Mouse (Mus musculus): ENCODE data around the gene Gipc3.

The Gipc3 gene

DNA sequence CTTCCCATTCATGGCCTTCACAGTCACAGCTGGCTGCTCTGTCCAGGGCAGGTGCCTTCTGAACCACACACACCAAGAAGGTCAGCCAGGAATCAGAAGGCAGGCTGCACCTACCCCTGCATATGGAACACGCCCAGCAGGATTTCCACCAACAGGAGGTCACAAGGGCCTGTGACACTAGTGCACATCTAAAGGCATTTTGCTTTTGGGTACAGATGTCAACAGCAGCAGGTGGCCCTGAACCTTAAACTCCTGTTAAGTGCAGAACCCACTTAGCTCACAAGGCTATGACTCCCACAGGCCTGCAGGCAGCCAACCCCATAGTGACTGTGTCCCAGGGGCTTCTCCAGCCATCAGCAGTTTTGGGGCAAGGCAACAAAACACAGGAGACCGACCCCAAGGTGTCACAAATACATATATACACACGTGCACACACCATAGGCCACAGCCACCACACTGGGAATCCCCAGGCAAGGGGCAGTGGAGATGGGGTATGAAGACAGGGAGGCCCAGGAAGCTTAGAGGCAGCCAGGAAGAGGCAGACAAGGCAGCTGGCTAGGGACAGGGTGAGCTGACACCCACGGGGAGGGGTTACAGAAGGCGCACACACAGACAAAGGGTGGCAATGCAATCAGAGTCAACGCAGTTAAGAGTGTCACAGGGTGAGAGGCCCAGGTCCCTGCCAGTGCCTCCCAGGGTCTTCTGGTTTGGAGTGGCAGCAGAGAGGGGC lies 23.6 kb upstream of the Gipc3 start:
- DNase-seq: no peak

GRCm38 (mm10) chr10:81365672-81366476 lies 22.8 kb upstream of the Gipc3 start, which contains the start of gene 4930404N11Rik:
Gene 4930404N11Rik, minus strand, starts transcription at chr10:81365816.
- DNase-seq: no peak

DNA sequence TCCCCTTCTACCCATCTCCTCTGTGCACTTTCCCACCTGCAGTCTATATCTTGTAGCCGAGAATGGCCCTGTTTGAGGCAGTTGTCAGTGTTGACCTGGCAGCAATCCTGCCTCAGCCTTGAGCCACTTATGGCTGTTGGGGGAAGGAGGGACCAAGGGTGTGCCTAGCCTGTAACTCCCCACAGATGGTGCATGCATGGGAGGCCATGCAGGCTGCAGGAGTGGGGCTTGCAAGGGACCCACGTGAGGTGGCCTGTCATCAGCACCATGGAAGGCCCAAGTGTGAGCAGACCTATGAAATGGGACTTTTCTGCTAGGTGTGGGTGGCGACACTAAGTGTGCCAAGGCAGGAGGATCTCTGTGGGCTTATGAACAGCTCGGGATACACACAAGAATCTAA lies 22.0 kb upstream of the Gipc3 start:
- no peak for DNase-seq

DNA sequence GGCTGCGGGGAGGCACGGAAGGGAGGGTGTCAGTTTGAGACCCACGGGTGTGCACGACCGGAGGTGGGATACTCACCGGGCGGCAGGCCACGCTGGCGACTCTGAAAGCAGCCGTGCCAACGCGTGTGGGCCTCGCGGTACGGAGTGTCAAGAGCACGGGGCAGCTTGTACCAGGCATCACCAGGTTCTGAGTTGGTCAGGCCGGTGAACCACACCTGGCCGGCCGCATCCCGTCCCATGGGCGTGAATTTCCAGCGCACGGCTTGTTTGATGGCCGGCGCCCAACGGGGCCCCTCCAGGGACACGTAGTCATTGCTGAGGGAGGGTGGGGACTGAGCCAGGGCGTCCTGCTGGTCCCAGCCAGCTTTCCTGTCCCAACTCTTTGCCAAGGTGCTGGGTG lies 21.6 kb upstream of the Gipc3 start:
- DNase-seq: no peak

DNA sequence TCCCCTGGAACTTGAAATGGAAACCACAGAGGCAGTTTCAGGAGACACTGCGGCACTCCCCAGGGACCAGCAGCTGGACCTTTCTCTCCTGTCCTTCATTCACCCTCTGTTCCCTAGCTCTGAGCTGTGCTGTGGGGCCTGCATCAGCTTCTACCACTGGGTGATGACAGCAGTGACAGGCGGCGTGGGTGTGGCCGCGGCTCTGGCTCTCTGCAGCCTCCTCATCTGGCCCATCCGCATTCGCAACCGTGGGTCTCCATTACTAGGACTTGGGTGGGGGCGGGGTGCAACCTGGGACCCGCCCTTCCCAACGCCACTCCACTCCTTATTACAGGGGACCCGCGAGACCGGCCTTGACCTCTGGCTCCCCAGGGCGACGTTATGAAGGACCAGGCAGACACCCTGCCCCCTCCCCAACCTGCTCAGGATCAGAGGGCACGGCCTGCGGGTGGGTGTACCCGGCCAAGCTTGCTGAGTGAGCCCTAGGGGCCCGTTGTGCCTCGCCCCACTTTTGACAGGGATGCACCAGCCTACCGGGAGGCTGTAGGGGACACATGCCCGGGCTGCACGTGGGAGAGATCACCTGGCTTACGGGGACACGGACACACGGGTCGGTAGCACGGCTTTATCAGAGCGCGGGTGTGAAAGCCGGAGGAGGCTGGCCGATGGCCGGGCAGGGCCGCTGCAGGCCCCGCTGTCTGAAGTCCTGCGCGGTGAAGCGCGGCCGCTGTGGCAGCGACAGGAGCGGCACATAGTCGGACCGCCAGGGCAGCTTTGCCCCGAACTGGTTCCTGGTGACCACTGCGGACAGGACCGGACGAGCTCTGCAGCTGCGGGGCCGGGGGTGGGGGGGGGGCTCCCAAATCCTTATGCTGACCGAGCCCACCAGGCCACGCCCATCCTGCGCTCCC lies 20.6 kb upstream of the Gipc3 start:
- no peak for DNase-seq

GRCm38 (mm10) chr10:81362336-81362949 lies 19.4 kb upstream of the Gipc3 start:
- DNase-seq: no peak

DNA sequence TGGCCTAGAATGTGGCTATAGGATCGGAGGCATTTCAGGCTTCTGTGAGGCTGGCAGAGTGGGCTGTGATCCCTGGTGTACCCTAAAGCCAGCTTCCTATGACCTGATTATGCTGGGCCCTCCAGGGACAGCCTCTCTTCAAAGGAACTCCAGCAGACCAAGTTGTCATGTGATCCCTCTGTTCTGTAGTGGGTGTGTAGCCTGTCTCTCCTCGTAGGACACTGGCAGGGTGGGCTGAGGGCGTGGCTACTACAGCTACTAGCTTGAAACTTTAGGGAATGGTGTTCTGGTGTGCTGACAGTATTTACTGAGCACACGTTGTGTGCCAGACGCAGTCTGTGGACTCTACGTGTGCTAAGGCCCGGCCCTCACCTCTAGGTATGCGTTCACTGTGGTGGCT lies 17.7 kb upstream of the Gipc3 start:
- no peak for DNase-seq

DNA sequence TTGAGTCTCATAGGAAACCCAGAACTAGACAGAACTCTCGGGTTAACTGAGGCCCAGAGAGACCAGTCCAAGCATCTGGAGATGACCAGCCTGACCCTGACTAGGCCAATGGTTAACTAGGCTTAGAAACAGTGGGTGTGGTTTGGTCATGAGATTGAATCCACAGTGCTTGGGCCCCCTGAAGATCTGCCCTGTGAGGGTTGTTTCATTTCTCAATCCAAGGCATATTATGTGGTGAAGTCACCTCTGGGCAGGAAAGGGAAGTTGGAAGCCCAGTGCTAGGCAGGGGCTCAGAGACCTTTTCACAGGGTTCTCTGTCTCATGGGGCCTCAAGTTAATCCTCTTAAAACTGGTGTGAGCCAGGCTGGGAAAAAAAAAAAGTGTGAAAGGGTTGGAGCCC lies 15.8 kb upstream of the Gipc3 start:
- no peak for DNase-seq

DNA sequence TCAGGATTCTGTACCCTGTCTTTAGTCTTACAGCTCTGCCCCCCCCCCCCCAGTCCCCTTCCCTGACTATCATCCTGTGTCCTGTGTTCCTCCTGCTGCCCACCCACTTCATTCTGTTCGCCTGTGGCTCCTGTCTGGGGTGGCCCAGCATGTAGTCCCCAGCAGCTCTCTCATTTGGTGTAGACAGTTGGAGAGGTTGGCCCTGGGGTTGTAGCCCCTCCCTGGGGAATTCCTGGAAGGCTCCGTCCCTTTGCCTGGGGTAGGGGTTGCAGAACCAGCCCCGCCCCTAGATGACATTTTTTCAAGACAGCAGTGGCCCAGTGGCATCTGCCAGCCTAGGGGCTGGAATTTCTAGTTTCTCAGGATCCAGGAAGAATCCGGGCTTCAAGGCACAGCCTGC lies 15.1 kb upstream of the Gipc3 start:
- DNase-seq: no peak

GRCm38 (mm10) chr10:81356991-81357844 lies 14.2 kb upstream of the Gipc3 start, which contains the start of gene Mfsd12:
Gene Mfsd12, plus strand, starts transcription at chr10:81357491.
- DNase-seq: peak; percentile 85 to 87

DNA sequence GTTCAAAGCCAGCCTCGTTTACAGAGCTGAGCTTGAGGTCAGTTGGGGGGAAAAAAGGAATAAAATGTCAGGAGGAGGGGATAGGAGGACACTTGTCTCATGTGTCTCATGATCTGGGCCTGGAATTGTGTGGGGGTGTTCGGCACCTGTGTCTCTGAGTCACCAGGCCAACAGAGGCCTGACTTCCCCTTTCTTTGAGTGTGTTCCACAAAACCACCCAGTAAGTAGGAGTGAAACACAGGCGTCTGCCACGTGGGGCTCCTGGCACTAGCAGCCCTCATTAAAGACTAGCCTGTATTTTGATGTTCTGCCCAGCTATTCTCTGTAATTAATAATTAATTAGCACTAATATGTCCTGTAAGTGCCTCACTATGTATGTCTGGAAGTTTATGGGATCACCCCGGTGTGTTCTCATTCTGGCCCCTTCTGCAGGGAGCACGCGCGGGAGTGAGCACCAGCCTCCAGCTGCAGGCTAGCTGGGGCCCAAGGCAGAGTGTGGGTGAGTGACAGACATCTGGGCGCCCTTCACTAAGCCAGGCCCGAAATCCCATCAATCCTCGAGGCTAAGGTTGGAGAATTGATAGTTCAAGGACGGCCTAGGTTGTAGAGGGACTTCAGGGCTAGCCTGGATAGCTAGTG lies 13.4 kb upstream of the Gipc3 start:
- peak; percentile 73 to 79 for DNase-seq

GRCm38 (mm10) chr10:81355533-81355932 lies 12.5 kb upstream of the Gipc3 start:
- no peak for DNase-seq

DNA sequence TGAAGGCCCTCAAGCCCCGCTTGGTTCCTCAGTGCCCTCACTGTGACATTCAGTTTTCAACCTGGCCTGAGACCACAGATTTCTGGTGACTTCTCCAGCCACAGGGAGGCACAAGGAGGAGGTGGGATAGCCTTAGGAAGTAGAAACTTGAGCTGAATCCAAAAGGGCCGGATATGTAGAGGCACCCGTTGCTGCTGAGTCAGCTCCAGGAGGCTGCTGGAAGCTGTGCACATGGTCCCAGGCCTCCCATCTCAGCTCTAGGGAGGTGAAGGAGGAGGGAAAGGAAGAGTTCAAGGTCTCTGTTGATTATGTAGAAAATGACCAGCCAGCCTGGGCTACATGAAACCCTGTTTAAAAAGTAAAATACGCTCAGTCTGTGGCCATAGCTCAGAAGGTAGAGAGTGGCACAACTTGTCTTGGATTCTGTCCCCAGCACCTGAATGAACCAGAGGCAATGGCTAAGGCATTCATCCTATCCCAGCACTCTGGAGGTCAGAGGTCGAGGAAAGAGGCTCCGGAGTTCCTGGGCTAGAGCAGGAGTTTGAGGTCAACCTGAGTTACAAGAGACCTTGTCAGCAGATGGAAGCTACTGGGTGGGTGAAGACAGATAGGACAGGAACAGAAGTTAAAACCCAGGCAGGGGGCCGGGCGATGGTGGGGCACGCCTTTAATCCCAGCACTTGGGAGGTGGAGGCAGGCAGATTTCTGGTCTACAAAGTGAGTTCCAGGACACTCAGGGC lies 11.8 kb upstream of the Gipc3 start:
- no peak for DNase-seq

DNA sequence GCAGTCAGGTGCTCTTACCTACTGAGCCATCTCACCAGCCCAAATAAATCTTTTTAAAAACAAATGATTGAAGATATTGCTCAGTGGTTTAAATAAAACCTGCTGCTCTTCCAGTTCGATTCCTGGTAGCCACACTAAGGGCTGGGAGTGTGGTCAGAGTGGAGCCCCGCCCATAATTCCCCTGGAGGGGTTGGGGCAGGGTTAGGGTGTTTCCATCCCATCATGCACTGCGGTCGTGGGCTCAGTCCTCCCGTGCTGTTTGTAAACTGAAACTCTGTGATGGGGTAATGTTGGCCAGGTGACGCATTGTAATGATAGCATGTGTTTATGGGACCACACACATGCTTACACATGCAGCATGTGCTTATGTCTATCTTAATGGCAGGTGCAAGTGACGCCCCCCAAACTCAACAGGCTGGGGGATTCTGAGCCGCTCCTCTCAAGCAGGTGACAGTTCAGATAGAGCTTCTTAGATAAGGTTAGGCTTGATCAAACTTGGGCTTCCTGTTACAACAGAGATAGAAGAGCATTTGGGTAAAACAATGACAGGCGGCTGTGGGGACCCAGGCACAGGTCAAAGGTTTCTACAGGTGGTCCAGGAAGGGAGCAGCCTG lies 8.7 kb upstream of the Gipc3 start:
- peak; percentile 36 to 47 for DNase-seq

DNA sequence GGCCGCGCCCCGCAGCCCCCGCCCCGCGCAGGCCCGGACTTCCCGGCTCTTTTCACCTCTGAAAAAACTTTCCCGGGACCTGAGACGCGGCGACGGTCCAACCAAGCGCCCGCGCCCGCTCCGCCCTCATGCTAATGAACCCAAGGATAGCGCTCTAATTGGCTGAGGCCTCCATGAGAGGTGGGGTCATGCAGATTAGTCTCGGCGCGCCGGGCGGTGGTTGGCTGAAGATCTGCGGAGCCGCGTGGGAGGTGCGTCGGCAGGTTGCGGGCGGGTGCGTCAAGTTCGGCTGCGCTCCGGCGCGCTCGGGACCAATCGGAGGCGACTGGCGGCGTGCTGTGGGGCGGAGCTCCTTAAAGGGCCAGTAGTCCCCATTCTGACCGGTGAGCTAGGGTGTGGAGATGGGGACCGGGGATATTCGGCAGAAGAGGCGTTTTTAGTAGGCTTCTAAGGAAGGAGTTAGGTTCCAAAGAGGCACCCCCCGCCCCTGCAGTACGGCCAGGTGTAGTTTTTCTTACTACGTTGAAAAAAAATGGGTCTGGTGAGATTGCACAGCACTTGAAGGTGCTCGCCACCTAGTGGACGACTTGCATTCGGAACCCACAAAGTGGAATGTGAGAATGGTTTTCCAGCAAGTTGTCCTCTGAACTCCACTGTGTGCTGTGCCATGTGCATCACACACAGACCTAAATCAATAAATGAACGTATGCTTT lies 7.4 kb upstream of the Gipc3 start, which contains the start of gene Hmg20b:
Gene Hmg20b (minus strand): TSS at position 130 of the 713 bp plus-strand sequence.
- peak; percentile 97 to 98 for DNase-seq

- peak in 1 of 2 experiments; percentile 26 for DNase-seq
Measured at GRCm38 (mm10) chr10:81349961-81350350, 6.9 kb upstream of the Gipc3 start.

DNA sequence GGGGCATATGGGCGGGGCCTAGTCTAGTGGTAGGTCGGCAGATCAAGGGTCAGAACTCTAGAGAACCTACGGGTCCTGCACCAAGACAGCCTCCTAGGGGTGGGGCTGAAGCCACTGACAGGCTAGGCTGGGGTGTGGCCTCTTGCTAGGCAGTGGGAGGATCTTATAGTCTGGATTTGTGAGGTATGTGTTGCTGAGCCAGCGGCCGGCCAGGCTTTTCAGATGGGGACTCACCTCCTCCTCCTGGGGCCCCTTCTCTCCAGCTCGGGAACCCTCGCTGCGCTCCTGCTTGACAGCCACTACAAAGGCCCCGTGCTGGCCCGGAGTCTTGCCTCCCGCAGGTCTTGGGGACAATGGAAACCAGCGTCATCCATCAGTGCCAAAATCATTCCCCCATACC lies 6.1 kb upstream of the Gipc3 start:
- DNase-seq: peak; percentile 30 to 35

DNA sequence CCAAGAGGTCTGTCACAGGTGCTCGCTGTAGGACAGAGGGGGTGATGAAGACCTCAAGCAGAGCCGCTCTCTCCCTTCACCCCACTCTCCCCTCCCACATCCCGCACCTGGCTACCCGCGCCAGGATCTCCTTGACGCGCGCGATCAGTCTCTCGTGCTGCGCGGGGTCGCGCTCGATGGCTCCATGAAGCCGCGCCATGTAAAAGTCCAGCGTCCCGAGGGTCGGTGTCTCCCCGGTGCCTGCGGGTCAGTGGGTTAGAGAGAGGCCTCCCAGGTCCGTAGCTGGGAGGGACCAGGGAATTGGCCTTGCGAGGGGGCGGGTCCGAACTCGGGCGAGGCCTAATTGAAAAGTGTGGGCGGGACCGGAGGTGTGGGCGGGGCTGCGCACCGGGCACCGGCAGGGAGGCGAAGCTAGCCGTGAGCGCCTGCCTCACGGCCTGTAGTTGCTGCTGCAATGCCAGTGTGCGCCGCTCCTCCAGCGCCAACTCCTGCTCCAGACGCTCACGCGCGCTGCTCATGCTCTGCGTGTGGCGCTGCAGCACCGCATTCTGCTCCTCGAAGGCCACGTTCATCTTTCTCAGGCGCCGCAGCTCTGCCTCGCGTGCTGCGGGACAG lies 3.5 kb upstream of the Gipc3 start:
- peak; percentile 73 to 74 for DNase-seq

DNA sequence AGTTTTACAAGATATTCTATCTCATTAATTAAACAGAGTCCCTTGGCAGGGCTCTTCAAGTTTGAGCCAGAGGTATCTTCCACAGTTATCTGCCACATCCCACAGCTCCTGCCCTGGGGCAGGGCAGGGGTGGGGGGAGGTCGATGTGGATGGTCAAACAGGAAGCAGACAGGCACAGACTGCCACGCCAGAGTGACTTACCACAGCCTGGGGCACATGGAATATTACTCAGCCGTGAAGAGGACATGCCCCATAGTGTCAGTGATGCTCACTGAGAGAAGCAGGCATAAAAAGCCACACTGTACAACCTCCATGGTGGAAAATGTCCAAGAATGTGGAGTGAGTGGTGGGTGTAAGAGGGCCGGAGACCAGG lies 2.1 kb upstream of the Gipc3 start:
- DNase-seq: no peak

Data from B cell, adult 2 months (primary cell).